Mouse (Mus musculus) testis, postnatal 14 days (tissue): Measurements from ENCODE around the gene Phldb2.

Experiments used
- DNase-seq: peaks from one replicate; pipeline ENCODE4 v3.0.0; 2021; ENCODE audit warnings: low spot score

The Phldb2 gene

GRCm38 (mm10) chr16:45953394-45953793, at the start of gene Phldb2:
Gene Phldb2 (minus strand): TSS chr16:45953598.
- DNase-seq = no peak

GRCm38 (mm10) chr16:46001550-46002166, 48.3 kb upstream of the Phldb2 start:
- no peak for DNase-seq

- no peak for DNase-seq
Measured at GRCm38 (mm10) chr16:46000976-46001375, 47.6 kb upstream of the Phldb2 start.

GRCm38 (mm10) chr16:45999374-46000191, 46.2 kb upstream of the Phldb2 start:
- no peak for DNase-seq

GRCm38 (mm10) chr16:45998231-45998630, 44.8 kb upstream of the Phldb2 start:
- DNase-seq = no peak

GRCm38 (mm10) chr16:45990901-45991676, 37.7 kb upstream of the Phldb2 start:
- no peak for DNase-seq

GRCm38 (mm10) chr16:45986236-45986635, 32.8 kb upstream of the Phldb2 start:
- no peak for DNase-seq

GRCm38 (mm10) chr16:45984610-45985606, 31.5 kb upstream of the Phldb2 start:
- DNase-seq = peak; percentile 8

- no peak for DNase-seq
Measured at GRCm38 (mm10) chr16:45976251-45976650, 22.9 kb upstream of the Phldb2 start.

- DNase-seq = no peak
Measured at GRCm38 (mm10) chr16:45973959-45974686, 20.7 kb upstream of the Phldb2 start.

GRCm38 (mm10) chr16:45970187-45970586, 16.8 kb upstream of the Phldb2 start:
- DNase-seq = peak; percentile 84

- DNase-seq = no peak
Measured at GRCm38 (mm10) chr16:45968716-45969115, 15.3 kb upstream of the Phldb2 start.

- DNase-seq = peak; percentile 49
Measured at GRCm38 (mm10) chr16:45967471-45967870, 14.1 kb upstream of the Phldb2 start.

GRCm38 (mm10) chr16:45966604-45967003, 13.2 kb upstream of the Phldb2 start:
- no peak for DNase-seq

- no peak for DNase-seq
Measured at GRCm38 (mm10) chr16:45964777-45965176, 11.4 kb upstream of the Phldb2 start.

GRCm38 (mm10) chr16:45963837-45964236, 10.4 kb upstream of the Phldb2 start:
- no peak for DNase-seq

GRCm38 (mm10) chr16:45963088-45963487, 9.7 kb upstream of the Phldb2 start:
- DNase-seq = no peak

GRCm38 (mm10) chr16:45960978-45961377, 7.6 kb upstream of the Phldb2 start:
- no peak for DNase-seq

GRCm38 (mm10) chr16:45956390-45956950, 3.1 kb upstream of the Phldb2 start:
- no peak for DNase-seq

GRCm38 (mm10) chr16:45952501-45952900, 897 bp downstream of the Phldb2 start:
- DNase-seq = no peak
